Mouse (Mus musculus): Measurements from ENCODE around the gene Gm8797. TPM values are rescaled to one million over a fixed set of nuclear protein-coding genes. Genes with fewer than 3 reads are reported as not detected.
"Not testable (repeated sequence)": the region's sequence is repeated elsewhere in the genome, so short reads cannot be mapped to it uniquely, and the experiment has no call there.

Gene Gm8797
- 15.2 and 26.4 TPM in 2 replicates for polyA plus RNA-seq (2016; fragmentation: Nextera tagmentation; extraction: Ambion mirVana)

DNA sequence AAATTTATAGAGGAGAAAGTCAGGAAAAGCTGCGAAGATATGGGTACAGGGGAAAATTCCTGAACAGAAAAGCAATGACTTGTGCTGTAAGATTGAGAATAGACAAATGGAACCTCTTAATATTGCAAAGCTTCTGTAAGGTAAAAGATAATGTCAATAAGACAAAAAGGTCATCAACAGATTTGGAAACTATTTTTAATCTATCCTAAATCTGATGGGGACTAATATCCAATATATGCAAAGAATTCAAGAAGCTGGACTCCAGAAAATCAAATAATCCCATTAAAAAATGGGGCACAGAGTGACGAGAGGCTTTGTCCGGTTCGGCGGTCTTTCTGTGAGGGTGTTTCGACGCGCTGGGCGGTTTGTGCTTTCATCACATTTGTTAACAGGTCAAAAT is at the start of gene Gm8797:
Gene Gm8797, plus strand, starts transcription at position 301 of the 400 bp plus-strand sequence.
- not testable (repeated sequence) for H3K4me1 ChIP-seq (replicated peaks); H3K27ac ChIP-seq; H3K4me3 ChIP-seq; H3K9me3 ChIP-seq; H3K36me3 ChIP-seq; H3K27me3 ChIP-seq (ENCODE audit: insufficient read depth, poor library complexity, severe bottlenecking); DNase-seq (ENCODE audit: low spot score)
- WGBS: 95% methylated on average over 9 of the region's 9 CpGs

DNA sequence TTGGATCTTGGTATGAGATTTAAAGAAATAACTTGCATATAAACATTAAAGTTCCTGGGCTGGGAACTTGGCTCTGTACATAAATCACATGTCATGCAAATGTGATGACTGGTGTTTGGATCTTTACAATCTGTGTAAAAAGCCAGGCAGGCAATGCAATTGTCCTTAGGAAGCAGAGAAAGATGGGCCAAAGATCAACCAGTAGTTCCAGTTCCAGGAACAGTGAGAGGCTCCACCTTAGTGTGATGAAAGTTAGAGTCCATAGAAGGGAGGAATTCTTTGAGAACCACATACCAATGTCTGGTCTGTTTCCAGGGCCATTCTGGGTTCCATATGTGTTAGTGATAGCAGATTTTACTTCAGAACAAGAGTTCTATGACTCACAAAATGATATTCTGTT is 36.1 kb upstream of the Gm8797 start:
- Histone ChIP-seq H3K4me3 (no peak overlapping the region), H3K36me3 (no peaks in the 10 kb centered on the region), H3K27me3 (ENCODE audit: insufficient read depth, poor library complexity, severe bottlenecking) (no peaks in the 10 kb centered on the region), H3K9me3 (no peaks in the 10 kb centered on the region), H3K27ac (no peak overlapping the region), H3K4me1 (replicated peaks) (no peaks in the 10 kb centered on the region)
- no peak for DNase-seq (ENCODE audit: low spot score)

DNA sequence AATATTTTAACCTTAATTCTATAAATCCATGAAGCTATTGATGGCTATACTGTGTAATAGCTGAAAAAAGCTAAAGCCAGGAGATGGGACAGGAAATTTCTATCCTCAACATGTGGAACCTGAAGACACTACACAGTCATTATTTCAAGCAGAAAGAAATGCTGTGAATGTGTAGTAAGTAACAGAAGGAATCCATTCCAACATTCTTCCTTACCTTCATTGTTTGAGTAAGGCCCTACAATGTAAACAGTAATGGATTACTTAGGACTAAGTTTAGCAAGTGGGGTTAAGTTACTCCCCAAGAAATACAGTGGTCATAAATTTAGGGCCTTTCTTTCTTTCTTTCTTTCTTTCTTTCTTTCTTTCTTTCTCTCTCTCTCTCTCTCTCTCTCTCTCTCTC is 17.7 kb upstream of the Gm8797 start:
- H3K9me3 ChIP-seq: no peaks in the 10 kb centered on the region
- no peak for DNase-seq (ENCODE audit: low spot score)

DNA sequence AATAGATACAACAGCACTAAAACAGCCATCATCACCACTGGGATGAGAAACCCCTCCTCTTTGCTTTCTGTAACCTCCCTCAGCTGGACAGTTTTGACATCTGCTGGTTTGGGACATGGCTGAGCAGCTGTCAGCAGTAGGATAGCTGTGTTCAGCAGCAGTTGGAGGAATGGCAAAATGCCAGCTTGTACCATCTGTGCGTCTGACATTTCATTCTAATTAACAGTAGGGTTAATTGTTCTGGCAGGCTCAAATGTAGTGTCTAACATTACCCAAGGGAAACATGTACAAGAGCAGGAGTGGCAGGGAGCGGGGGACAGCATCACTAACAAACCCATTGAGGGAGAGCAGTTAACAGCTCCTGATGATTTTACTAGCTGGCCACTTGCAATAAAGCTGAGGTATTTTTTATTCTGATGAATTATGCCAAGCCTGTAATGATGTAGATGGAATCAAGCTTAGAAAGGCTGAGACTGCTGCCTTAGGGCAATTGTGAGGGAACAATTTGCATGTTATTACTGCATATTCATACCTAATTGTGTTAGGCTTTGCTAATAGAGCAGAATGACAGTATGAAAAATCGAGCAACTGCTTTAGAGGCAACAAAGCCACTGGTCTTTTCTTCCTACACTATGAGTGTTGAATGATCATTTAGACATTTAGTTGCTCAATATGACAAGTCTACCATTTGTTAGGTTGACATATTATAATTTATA is 4.3 kb downstream of the Gm8797 start:
- H3K4me3 ChIP-seq: no peak overlapping the region
- H3K9me3 ChIP-seq: no peaks in the 10 kb centered on the region
- no peak overlapping the region for H3K27ac ChIP-seq
- H3K4me1 ChIP-seq (replicated peaks): no peaks in the 10 kb centered on the region
- DNase-seq (ENCODE audit: low spot score): peak; percentile 36
- 60% methylated on average over 3 of the region's 3 CpGs for WGBS
- H3K36me3 ChIP-seq: no peaks in the 10 kb centered on the region
- H3K27me3 ChIP-seq (ENCODE audit: insufficient read depth, poor library complexity, severe bottlenecking): no peaks in the 10 kb centered on the region

More for the DNA sequence above, 17.7 kb upstream of the Gm8797 start:
- Histone ChIP-seq H3K27me3 (ENCODE audit: insufficient read depth, poor library complexity, severe bottlenecking) (no peaks in the 10 kb centered on the region), H3K27ac (no peak overlapping the region), H3K4me1 (replicated peaks) (no peaks in the 10 kb centered on the region), H3K36me3 (no peaks in the 10 kb centered on the region), H3K4me3 (no peak overlapping the region)

DNA sequence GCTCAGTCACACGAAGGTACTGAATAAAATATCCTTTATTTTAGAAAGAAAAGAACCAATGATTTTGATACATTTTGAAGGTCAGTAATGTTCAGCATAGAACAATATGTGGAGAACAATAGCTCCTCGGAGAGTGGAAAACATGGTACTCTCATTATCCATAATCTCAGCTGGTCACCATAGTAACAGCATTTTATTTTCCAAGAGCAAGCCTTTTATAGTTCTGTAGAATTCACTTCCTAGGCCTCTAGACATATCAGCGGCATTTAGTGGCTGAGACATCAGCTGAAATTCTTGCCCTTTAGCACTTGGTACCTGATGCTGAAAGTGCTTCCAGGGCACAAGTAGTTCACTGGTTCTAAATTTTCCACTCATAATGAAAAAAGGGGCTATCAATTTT is 15.7 kb downstream of the Gm8797 start:
- no peaks in the 10 kb centered on the region for H3K9me3 ChIP-seq

DNA sequence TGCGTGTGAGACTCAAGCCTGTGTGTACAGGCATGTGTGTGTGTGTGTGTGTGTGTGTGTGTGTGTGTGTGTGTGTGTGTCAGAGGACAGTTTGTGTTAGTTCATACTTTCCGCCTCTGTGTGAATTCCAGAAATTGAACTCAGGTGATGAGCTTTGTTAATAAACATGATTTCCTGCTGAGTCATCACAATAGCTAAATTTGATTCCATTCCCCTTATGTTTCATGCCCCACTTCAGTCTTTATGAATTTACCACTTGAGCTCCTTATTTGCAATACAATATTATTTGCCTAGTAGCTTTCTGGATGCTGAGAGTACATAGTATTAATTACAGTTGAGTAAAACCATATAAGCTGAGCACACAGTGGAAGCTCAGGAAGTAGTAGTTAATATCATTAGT is 26.3 kb downstream of the Gm8797 start:
- 86% methylated on average over 2 of the region's 2 CpGs for WGBS
- Histone ChIP-seq H3K36me3 (no peaks in the 10 kb centered on the region), H3K9me3 (no peaks in the 10 kb centered on the region), H3K4me3 (no peak overlapping the region), H3K27ac (no peak overlapping the region), H3K27me3 (ENCODE audit: insufficient read depth, poor library complexity, severe bottlenecking) (no peaks in the 10 kb centered on the region), H3K4me1 (replicated peaks) (no peaks in the 10 kb centered on the region)
- no peak for DNase-seq (ENCODE audit: low spot score)

More for the DNA sequence above, 15.7 kb downstream of the Gm8797 start:
- Histone ChIP-seq H3K4me1 (replicated peaks) (no peaks in the 10 kb centered on the region), H3K27ac (no peak overlapping the region), H3K36me3 (no peaks in the 10 kb centered on the region), H3K4me3 (no peak overlapping the region), H3K27me3 (ENCODE audit: insufficient read depth, poor library complexity, severe bottlenecking) (no peaks in the 10 kb centered on the region)
- 78% methylated on average over 3 of the region's 3 CpGs for WGBS
- DNase-seq (ENCODE audit: low spot score): no peak
